Mouse (Mus musculus) ovary, adult 10 weeks (tissue): Measurements from ENCODE around the gene Prkar2a. TPM values are rescaled to one million over a fixed set of nuclear protein-coding genes. Genes with fewer than 3 reads are reported as not detected.

Experiments
- polyA plus RNA-seq: library from polyadenylated mRNA; stranded (reverse); fragments of 350-450 nt; fragmentation: Illumina TruSeq; extraction: RNeasy Lipid Tissue Mini Kit (QIAGEN cat#74804); gene quantifications from one replicate; pipeline ENCODE4 v1.2.3, GENCODE M21; 2014

The Prkar2a gene
- 121 TPM for polyA plus RNA-seq

DNA sequence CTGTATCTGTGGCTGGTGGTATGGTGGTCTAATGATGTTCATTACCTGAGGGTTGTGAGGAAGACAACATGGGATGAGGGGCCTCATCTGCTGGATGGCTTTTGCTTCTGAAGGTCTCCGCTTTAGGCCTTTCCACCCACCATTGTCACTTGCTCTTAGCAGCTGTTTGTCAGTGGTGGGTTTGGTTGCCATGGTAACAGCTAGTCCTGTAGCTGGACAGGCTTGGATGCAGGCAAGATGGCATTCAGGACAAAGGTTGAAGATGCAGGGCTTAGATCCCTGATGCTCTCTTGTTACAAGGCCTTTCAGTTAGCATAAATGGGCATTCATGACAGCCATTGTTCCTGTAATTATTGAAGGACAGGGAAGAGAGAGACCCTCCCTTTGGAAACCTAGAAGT is at the start of gene Prkar2a:
Gene Prkar2a (plus strand): TSS at position 209 of the 400 bp plus-strand sequence.

DNA sequence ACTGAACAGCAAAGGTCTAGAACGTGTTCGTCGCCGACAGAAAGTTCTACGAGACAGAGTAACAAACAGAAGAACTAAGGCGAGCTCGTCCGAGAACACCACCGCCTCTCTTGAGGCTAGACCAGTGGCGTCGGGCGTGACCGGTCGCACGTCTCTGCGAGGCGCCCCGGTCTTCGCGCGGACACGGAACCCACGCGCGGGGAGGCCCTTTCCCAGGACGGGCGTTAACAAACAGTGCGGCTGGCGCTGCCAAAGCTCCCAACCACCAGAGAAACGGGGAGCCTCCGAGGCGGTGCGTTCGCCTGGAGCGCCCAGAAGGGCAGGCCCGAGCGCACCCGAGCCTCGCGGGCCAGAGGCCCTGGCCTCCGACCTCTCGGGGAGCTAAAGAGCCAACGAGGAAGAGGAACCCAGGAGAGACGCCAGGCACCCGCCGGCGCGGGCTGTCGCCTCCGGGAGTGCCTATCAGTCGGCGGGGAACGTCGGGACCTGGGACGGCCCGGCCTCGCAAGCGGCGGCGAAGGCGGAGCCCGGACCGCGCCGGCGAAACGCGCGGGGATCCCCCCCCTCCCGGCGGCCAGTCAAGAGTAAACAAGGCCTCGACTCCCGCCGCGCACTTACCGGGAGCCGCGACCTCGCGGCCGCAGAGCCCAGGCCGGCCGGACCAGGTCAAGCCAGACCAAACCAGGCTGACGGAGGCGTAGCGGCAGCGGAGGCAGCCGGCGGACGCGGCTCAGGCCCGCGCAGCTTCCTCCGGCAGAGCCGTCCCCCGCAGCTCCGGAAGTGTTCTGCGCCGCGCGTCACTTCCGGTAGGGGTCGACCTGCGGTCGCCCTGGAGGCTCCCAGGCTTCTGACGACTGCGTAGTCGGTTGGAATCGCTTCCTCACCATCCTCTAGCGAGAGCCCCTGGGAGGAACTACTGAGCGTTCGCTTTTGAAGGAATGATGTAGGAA is 40.2 kb upstream of the Prkar2a start, which contains the start of gene Arih2:
Gene Arih2 (minus strand): TSS at position 776 of the 950 bp plus-strand sequence.

DNA sequence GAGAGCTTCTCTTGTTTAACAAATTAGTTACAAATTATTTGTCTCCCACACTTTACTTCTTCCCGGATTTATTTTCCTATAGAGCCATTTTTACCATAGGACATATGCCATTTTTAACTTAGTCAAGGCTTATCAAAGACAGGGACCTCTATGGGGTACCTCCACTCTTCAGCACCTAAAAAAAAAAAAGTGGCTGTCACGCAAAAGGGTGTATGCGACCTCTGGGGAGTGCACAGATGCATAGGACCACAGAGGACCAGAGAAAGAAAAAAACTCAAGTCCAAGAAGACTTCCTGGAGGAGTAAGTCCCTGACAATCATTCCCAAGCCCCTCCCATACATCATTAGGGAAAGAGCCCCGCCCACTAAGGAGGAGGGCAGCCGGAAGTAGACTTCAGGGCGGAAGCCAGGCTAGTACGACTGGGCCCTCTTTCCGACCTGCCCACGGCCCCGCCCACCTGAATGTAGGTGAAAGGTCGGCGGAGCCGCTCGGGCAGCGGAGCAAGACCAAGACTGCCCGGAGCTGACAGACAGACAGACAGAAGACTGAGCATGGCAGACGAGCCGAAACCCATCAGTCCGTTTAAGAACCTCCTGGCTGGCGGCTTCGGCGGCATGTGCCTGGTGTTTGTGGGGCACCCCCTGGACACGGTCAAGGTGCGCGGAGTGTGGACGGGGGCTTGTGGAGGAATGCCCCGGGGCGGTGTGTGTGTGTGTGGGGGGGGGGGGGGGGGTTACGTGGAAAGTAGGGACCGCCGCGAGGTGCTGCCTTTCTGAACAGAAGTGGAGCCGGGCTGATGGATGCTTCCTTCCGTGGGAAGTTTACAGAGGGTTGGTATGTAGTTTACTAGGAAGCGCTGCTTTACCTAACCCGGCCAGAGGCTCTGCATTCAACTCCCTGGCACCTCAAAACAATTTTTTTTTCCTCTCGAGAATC is 27.2 kb upstream of the Prkar2a start, which contains the start of gene Slc25a20:
Gene Slc25a20 (plus strand): TSS at position 412 of the 936 bp plus-strand sequence.

DNA sequence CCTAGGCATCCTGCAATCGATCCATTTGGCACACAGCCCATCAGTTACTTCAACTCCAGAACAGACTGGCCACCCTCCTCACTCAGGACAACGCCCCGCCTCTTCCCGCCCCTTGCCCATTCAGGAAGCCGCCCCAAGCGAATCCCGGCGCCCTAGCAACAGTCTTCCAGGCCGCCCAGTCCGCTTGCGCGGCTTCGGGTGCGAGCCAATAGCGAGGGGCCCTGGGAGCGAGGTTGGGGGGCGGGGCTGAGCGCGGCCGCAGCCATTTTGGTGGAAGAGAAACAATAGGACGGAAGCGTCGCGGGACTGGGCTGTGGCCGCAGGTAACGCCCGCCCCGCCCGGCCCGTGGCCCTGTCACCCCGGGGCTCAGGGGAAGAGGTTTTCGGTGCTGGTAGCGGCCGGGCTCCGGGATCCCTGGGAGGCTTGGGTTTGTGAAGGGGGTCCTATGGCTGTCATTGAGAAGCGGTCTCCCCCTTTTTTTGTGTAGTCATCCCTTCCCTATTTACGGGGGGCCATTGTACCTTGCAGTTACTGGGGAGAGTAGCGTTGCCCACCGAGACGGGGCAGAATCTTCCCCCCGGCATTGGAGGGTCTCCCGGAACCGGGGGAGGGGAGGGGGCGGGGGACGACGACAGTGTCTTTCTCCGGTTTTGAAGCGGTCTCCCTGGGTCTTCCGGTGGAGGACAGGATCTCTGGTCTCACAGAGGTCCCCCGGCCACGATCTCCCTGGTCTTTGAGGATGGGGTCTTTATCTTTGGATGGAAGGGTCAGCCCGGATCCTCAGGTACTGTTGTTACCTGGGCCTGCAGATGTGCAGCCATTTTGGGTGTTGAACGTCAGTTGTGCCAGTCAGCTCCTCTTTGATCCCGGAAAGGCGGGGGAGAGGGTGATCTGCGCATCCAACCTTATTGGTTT is 94.7 kb downstream of the Prkar2a start, which contains the start of gene Ip6k2:
Gene Ip6k2 (plus strand): TSS at position 249 of the 916 bp plus-strand sequence.

Other genes with a start within 250 kb of the Prkar2a start
- gene Ccdc71, start 228.8 kb upstream of the Prkar2a start, polyA plus RNA-seq: 4.3 TPM
- gene Klhdc8b, start 227.7 kb upstream of the Prkar2a start, polyA plus RNA-seq: 0.66 TPM
- gene Lamb2, start 209.6 kb upstream of the Prkar2a start, polyA plus RNA-seq: 5.2 TPM
- 7.3 TPM for gene Usp19, start 198.7 kb upstream of the Prkar2a start, polyA plus RNA-seq
- 93.6 TPM for gene Qars, start 181.6 kb upstream of the Prkar2a start, polyA plus RNA-seq
- gene Qrich1, start 172.5 kb upstream of the Prkar2a start, polyA plus RNA-seq: 63.5 TPM
- 52.1 TPM for gene Impdh2, start 129.0 kb upstream of the Prkar2a start, polyA plus RNA-seq
- 1.8 TPM for gene Ndufaf3, start 121.9 kb upstream of the Prkar2a start, polyA plus RNA-seq
- 1.1 TPM for gene Dalrd3, start 119.4 kb upstream of the Prkar2a start, polyA plus RNA-seq
- 4.0 TPM for gene Wdr6, start 110.6 kb upstream of the Prkar2a start, polyA plus RNA-seq
- 0.26 TPM for gene P4htm, start 91.6 kb upstream of the Prkar2a start, polyA plus RNA-seq
- gene Arih2, start 39.9 kb upstream of the Prkar2a start, polyA plus RNA-seq: 45.3 TPM
- gene Slc25a20, start 27.2 kb upstream of the Prkar2a start, polyA plus RNA-seq: 50.5 TPM
- gene Ip6k2, start 94.5 kb downstream of the Prkar2a start, polyA plus RNA-seq: 184 TPM
- 0.26 TPM for gene Nckipsd, start 119.1 kb downstream of the Prkar2a start, polyA plus RNA-seq
- not detected for gene Celsr3, start 137.0 kb downstream of the Prkar2a start, polyA plus RNA-seq
- 0.46 TPM for gene Slc26a6, start 164.0 kb downstream of the Prkar2a start, polyA plus RNA-seq
- gene Tmem89, start 225.3 kb downstream of the Prkar2a start, polyA plus RNA-seq: not detected
- gene Uqcrc1, start 247.3 kb downstream of the Prkar2a start, polyA plus RNA-seq: 22.6 TPM